Mouse (Mus musculus) olfactory bulb, adult 2 months (tissue): ENCODE data around the gene Fbrsl1.

Experiments used
- CTCF ChIP-seq: fragments of 200-500 bp; IDR thresholded peaks from 2 replicates; pipeline ENCODE4 v1.5.1; 2012; ENCODE audit warnings: low read depth, mild to moderate bottlenecking, low read length, moderate library complexity; ENCODE audit not compliant: insufficient read depth
- POLR2A ChIP-seq: fragments of 200-500 bp; IDR thresholded peaks from 2 replicates; pipeline ENCODE4 v1.6.1; 2012; ENCODE audit warnings: mild to moderate bottlenecking, low read depth, low read length, moderate library complexity; ENCODE audit not compliant: insufficient read depth

DNA sequence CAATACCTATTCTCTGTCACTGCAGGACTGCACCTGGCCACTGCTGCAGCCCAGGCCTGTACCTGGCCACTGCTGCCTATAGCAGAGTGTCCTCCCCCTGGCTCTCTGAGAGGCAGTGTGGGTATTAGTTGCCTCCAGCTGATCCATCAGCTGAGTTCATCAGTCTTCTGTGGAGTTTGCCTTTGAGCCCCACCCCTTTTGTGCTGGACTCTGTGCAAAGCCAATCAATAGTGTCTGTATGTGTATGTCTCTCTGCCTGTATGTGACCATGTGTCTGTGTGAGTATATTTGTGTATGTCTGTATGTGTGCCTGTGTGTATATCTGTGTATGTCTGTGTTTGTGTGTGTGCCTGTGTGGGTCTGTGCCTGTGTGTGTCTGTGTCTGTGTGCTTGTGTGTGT is 7.0 kb upstream of the Fbrsl1 start:
- TF ChIP-seq CTCF (no peak), POLR2A (no peak)
